In the genomic region with DNA sequence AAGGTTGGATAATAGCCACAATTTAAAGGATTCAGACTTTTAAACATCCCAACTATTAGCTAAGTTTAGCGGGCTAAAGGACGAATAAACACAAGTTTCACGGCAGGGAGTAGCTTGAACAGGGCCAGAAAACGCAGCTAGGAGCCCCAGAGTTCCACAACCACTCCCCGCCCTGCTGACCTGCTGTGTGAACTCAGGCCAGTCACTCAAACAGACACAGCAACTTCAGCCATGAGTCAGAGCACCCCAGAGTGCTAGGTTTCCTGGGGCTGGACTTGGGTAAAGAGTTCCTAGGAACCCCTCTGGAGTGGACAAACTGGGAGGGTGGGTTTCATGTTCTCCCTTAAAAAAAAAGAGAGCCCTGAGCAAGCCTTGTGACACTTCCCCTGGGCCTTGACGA, we compare ENCODE assay signal across 31 mouse cellular contexts. TPM values are rescaled to one million over a fixed set of nuclear protein-coding genes. Genes with fewer than 3 reads are reported as not detected.
DNase-seq lines count a peak whose midpoint lies in the region; ATAC-seq lines count a peak whose summit lies in the region.
"Had no signal": no experiment of that assay in that cellular context is flagged by ENCODE, and none has a peak within 500 bp of the region (broad histone marks: within the 10 kb centered on the region; RNA-seq: fewer than 3 reads in every experiment).

No protein-coding gene starts in this region.

- no peaks in the 10 kb centered on the region for H3K27me3 ChIP-seq in stomach, embryonic 15.5 days (replicated peaks)
- no peaks in the 10 kb centered on the region for H3K27me3 ChIP-seq in hindbrain, embryonic 14.5 days (ENCODE audit: control insufficient read depth, insufficient read depth, low read length)
- H3K27me3 ChIP-seq: heart, embryonic 13.5 days; hindbrain, embryonic 15.5 days; limb, embryonic 12.5 days; liver, embryonic 15.5 days; lung, embryonic 15.5 days; megakaryocyte, embryonic 14.5 days; midbrain, embryonic 12.5 days; neural tube, embryonic 12.5 days had no signal

- peak; percentile 4 for DNase-seq in lung, postnatal 25 days (ENCODE audit: low spot score)
- DNase-seq in lung, postnatal 14 days: no peak
- peak; percentile 42 for DNase-seq in NIH3T3 (ENCODE audit: low read depth)
- peak; percentile 7 for DNase-seq in yolk sac, embryonic 10.5 days (ENCODE audit: low spot score)
- DNase-seq in thymus, postnatal 10 days (ENCODE audit: low spot score in 2 of 2): no peak
- DNase-seq in hindbrain, embryonic 14.5 days (ENCODE audit: low spot score): no peak
- DNase-seq: adrenal gland, adult 8-10 months; B cell, adult 2 months; cerebellum, adult 9-10 months; cerebellum, postnatal 36 days; gastrocnemius, postnatal 25 days; heart, postnatal 10 days; kidney, adult 11 months; kidney, postnatal 14 days; layer of hippocampus, adult 9-11 months; right cerebral cortex, adult 18-20 months; right cerebral cortex, postnatal 4 days; thymus, postnatal 25 days had no signal

- WGBS in stomach, embryonic 15.5 days: 35% methylated on average over 6 of the region's 6 CpGs
- 49% methylated on average over 6 of the region's 6 CpGs for WGBS in hindbrain, embryonic 14.5 days

- no peaks in the 10 kb centered on the region for H3K36me3 ChIP-seq in stomach, embryonic 15.5 days
- no peaks in the 10 kb centered on the region for H3K36me3 ChIP-seq in hindbrain, embryonic 14.5 days (replicated peaks; ENCODE audit: control insufficient read depth, insufficient read depth)
- H3K36me3 ChIP-seq: heart, embryonic 13.5 days; hindbrain, embryonic 15.5 days; limb, embryonic 12.5 days; liver, embryonic 15.5 days; lung, embryonic 15.5 days; midbrain, embryonic 12.5 days; neural tube, embryonic 12.5 days had no signal

- no peaks in the 10 kb centered on the region for H3K9me3 ChIP-seq in stomach, embryonic 15.5 days
- H3K9me3 ChIP-seq in hindbrain, embryonic 14.5 days (ENCODE audit: control insufficient read depth, low read length): no peaks in the 10 kb centered on the region
- H3K9me3 ChIP-seq: heart, embryonic 13.5 days; hindbrain, embryonic 15.5 days; limb, embryonic 12.5 days; liver, embryonic 15.5 days; lung, embryonic 15.5 days; megakaryocyte, embryonic 14.5 days; midbrain, embryonic 12.5 days; neural tube, embryonic 12.5 days had no signal

- no peak overlapping the region for H3K4me2 ChIP-seq in stomach, embryonic 15.5 days
- H3K4me2 ChIP-seq in hindbrain, embryonic 14.5 days (replicated peaks): no peak overlapping the region
- H3K4me2 ChIP-seq: heart, embryonic 13.5 days; hindbrain, embryonic 15.5 days; limb, embryonic 12.5 days; liver, embryonic 15.5 days; lung, embryonic 15.5 days; midbrain, embryonic 12.5 days; neural tube, embryonic 12.5 days had no signal

- 0 out of 2 replicates have a peak overlapping the region, but pooled peaks have one; percentile 1 for H3K27ac ChIP-seq in stomach, embryonic 15.5 days
- no peak overlapping the region for H3K27ac ChIP-seq in hindbrain, embryonic 14.5 days
- H3K27ac ChIP-seq: heart, embryonic 13.5 days; hindbrain, embryonic 15.5 days; limb, embryonic 12.5 days; liver, embryonic 15.5 days; lung, embryonic 15.5 days; midbrain, embryonic 12.5 days; neural tube, embryonic 12.5 days had no signal

- H3K9ac ChIP-seq in stomach, embryonic 15.5 days: no peak overlapping the region
- no peak overlapping the region for H3K9ac ChIP-seq in hindbrain, embryonic 14.5 days
- H3K9ac ChIP-seq: heart, embryonic 13.5 days; hindbrain, embryonic 15.5 days; limb, embryonic 12.5 days; liver, embryonic 15.5 days; lung, embryonic 15.5 days; midbrain, embryonic 12.5 days; neural tube, embryonic 12.5 days had no signal

- 0 out of 2 replicates have a peak, but pooled peaks cover 7% of the 10 kb centered on the region for H3K4me1 ChIP-seq in stomach, embryonic 15.5 days
- no peaks in the 10 kb centered on the region; the same call in 1 of the 2 replicates for H3K4me1 ChIP-seq in hindbrain, embryonic 14.5 days (replicated peaks; ENCODE audit: control insufficient read depth, insufficient read depth, low read length)
- H3K4me1 ChIP-seq: hindbrain, embryonic 15.5 days had no signal

- H3K4me3 ChIP-seq in stomach, embryonic 15.5 days (replicated peaks): no peak overlapping the region
- no peak overlapping the region for H3K4me3 ChIP-seq in hindbrain, embryonic 14.5 days (replicated peaks; ENCODE audit: low read length)
- H3K4me3 ChIP-seq: heart, embryonic 13.5 days; hindbrain, embryonic 15.5 days; limb, embryonic 12.5 days; liver, embryonic 15.5 days; lung, embryonic 15.5 days; megakaryocyte, embryonic 14.5 days; midbrain, embryonic 12.5 days; myocyte; neural tube, embryonic 12.5 days had no signal

- ATAC-seq in stomach, embryonic 15.5 days (ENCODE audit: insufficient read depth, low FRiP score, low read depth): no peak
- no peak for ATAC-seq in hindbrain, embryonic 14.5 days (ENCODE audit: low FRiP score)
- ATAC-seq: activated CD4-positive, CD25-positive, alpha-beta regulatory T cell, adult 4 months; forebrain, embryonic 14.5 days; inflammation-experienced regulatory T-cells, adult 6 months had no signal

RNA-seq across cellular contexts. Expression of gene Cryl1, which starts 59.7 kb away (rescaled TPM):
- 37.6 and 44.5 TPM in 2 replicates for polyA plus RNA-seq in stomach, embryonic 15.5 days (2015; fragmentation: Nextera tagmentation; extraction: Ambion mirVana)
- 10.3 and 13.5 TPM in 2 replicates for polyA plus RNA-seq in hindbrain, embryonic 14.5 days (2014; fragmentation: Nextera tagmentation; extraction: Ambion mirVana)

Comparison
In these comparisons a context has a peak if more than half of its experiments do, and no peak if none do; other contexts are left out.
1. DNase-seq: peak in lung, postnatal 25 days (single experiment), NIH3T3 (single experiment) and yolk sac, embryonic 10.5 days (single experiment); none in lung, postnatal 14 days (single experiment), thymus, postnatal 10 days (0 of 2) and hindbrain, embryonic 14.5 days (single experiment).